Mouse (Mus musculus) embryonic facial prominence, embryonic 10.5 days (tissue): ENCODE data around the gene Aldh1a3. TPM values are rescaled to one million over a fixed set of nuclear protein-coding genes. Genes with fewer than 3 reads are reported as not detected.

Experiments used
- DNase-seq: peaks from one replicate; pipeline ENCODE4 v3.0.0-alpha.2; 2017; ENCODE audit warnings: low spot score
- H3K27ac ChIP-seq: fragments of 300-500 bp; sonication (generic); replicated peaks from 2 replicates; pipeline ENCODE4 v1.5.1; 2016; ENCODE audit warnings: mild to moderate bottlenecking
- H3K27me3 ChIP-seq: fragments of 300-500 bp; sonication (generic); replicated peaks from 2 replicates; pipeline ENCODE4 v1.6.1; 2016; ENCODE audit warnings: low read depth, mild to moderate bottlenecking; ENCODE audit not compliant: poor library complexity, severe bottlenecking
- H3K36me3 ChIP-seq: fragments of 300-500 bp; sonication (generic); replicated peaks from 2 replicates; pipeline ENCODE4 v1.6.1; 2016; ENCODE audit warnings: mild to moderate bottlenecking, moderate library complexity
- H3K4me1 ChIP-seq: fragments of 300-500 bp; sonication (generic); 2 replicates; pipeline ENCODE4 v1.6.1; 2016
- H3K4me3 ChIP-seq: fragments of 300-500 bp; sonication (generic); 2 replicates; pipeline ENCODE4 v1.5.1; 2016; ENCODE audit warnings: mild to moderate bottlenecking, moderate library complexity
- H3K9me3 ChIP-seq: fragments of 300-500 bp; sonication (generic); 2 replicates; pipeline ENCODE4 v1.6.1; 2016; ENCODE audit warnings: mild to moderate bottlenecking
- WGBS: fragments of 180-500 bp; shearing (Covaris S2); methylation state at CpG from one replicate; pipeline ENCODE4 v1.1.7; 2016; 5-methylcytosine and 5-hydroxymethylcytosine counted together
- polyA plus RNA-seq: library from polyadenylated mRNA; unstranded; fragments of >200 nt; fragmentation: Nextera tagmentation; extraction: Ambion mirVana; gene quantifications from 2 replicates; pipeline ENCODE4 v1.2.1, GENCODE M21; 2016

The Aldh1a3 gene
- polyA plus RNA-seq, 1 experiment from 2014 or later: 39.7 TPM

GRCm38 (mm10) chr7:66405951-66406721 is 21.2 kb downstream of the Aldh1a3 start:
- peaks cover 18% of the 10 kb centered on the region; the same call in 1 of the 2 replicates for H3K27me3 ChIP-seq
- H3K4me3 ChIP-seq: no peak overlapping the region
- no peaks in the 10 kb centered on the region for H3K9me3 ChIP-seq
- H3K36me3 ChIP-seq: no peaks in the 10 kb centered on the region
- peak; percentile 30 for DNase-seq
- WGBS: 52% methylated on average over 13 of the region's 13 CpGs
- H3K4me1 ChIP-seq: peaks cover 29% of the 10 kb centered on the region
- H3K27ac ChIP-seq: no peak overlapping the region

- H3K36me3 ChIP-seq: no peaks in the 10 kb centered on the region
- no peak overlapping the region for H3K4me3 ChIP-seq
- WGBS: 60% methylated on average over 11 of the region's 11 CpGs
- peaks cover 29% of the 10 kb centered on the region for H3K4me1 ChIP-seq
- no peak for DNase-seq
- H3K27ac ChIP-seq: no peak overlapping the region
- no peaks in the 10 kb centered on the region for H3K9me3 ChIP-seq
- H3K27me3 ChIP-seq: peaks cover 18% of the 10 kb centered on the region; the same call in 1 of the 2 replicates
These were observed 21.8 kb downstream of the Aldh1a3 start for GRCm38 (mm10) chr7:66405541-66405940.

- no peak overlapping the region for H3K27ac ChIP-seq
- no peaks in the 10 kb centered on the region for H3K36me3 ChIP-seq
- no peaks in the 10 kb centered on the region for H3K9me3 ChIP-seq
- H3K4me3 ChIP-seq: no peak overlapping the region
- WGBS: 76% methylated on average over 4 of the region's 4 CpGs
- peaks cover 15% of the 10 kb centered on the region; the same call in 1 of the 2 replicates for H3K27me3 ChIP-seq
- no peak for DNase-seq
- H3K4me1 ChIP-seq: peaks cover 29% of the 10 kb centered on the region
These were observed 22.5 kb downstream of the Aldh1a3 start for GRCm38 (mm10) chr7:66404802-66405201.

- Histone ChIP-seq H3K27me3 (peaks cover 15% of the 10 kb centered on the region; the same call in 1 of the 2 replicates), H3K4me1 (peaks cover 29% of the 10 kb centered on the region), H3K9me3 (no peaks in the 10 kb centered on the region), H3K27ac (no peak overlapping the region), H3K4me3 (no peak overlapping the region), H3K36me3 (no peaks in the 10 kb centered on the region)
- no peak for DNase-seq
- WGBS: 76% methylated on average over 10 of the region's 10 CpGs
These were observed 23.2 kb downstream of the Aldh1a3 start for GRCm38 (mm10) chr7:66404141-66404540.

GRCm38 (mm10) chr7:66402876-66403275 is 24.4 kb downstream of the Aldh1a3 start:
- H3K9me3 ChIP-seq: no peaks in the 10 kb centered on the region
- no peak overlapping the region for H3K4me3 ChIP-seq
- DNase-seq: no peak
- no peaks in the 10 kb centered on the region for H3K36me3 ChIP-seq
- H3K4me1 ChIP-seq: peaks cover 29% of the 10 kb centered on the region
- peaks cover 15% of the 10 kb centered on the region; the same call in 1 of the 2 replicates for H3K27me3 ChIP-seq
- H3K27ac ChIP-seq: no peak overlapping the region
- WGBS: 91% methylated on average over 5 of the region's 5 CpGs

GRCm38 (mm10) chr7:66401605-66402004 is 25.7 kb downstream of the Aldh1a3 start:
- DNase-seq: no peak
- H3K4me3 ChIP-seq: no peak overlapping the region
- WGBS: 62% methylated on average over 8 of the region's 8 CpGs
- H3K4me1 ChIP-seq: peaks cover 28% of the 10 kb centered on the region
- 0 out of 2 replicates have a peak, but pooled peaks cover 5% of the 10 kb centered on the region for H3K27me3 ChIP-seq
- H3K36me3 ChIP-seq: no peaks in the 10 kb centered on the region
- H3K27ac ChIP-seq: 0 out of 2 replicates have a peak overlapping the region, but pooled peaks have one; percentile 5
- no peaks in the 10 kb centered on the region for H3K9me3 ChIP-seq

- no peak for DNase-seq
- Histone ChIP-seq H3K27me3 (no peaks in the 10 kb centered on the region), H3K4me3 (no peak overlapping the region), H3K4me1 (peaks cover 4% of the 10 kb centered on the region; the same call in 1 of the 2 replicates), H3K27ac (no peak overlapping the region), H3K36me3 (no peaks in the 10 kb centered on the region), H3K9me3 (no peaks in the 10 kb centered on the region)
- WGBS: 52% methylated on average over 3 of the region's 3 CpGs
These were observed 30.0 kb downstream of the Aldh1a3 start for GRCm38 (mm10) chr7:66397288-66397687.

GRCm38 (mm10) chr7:66388621-66389532 is 38.4 kb downstream of the Aldh1a3 start:
- H3K27me3 ChIP-seq: peaks cover 19% of the 10 kb centered on the region
- H3K9me3 ChIP-seq: no peaks in the 10 kb centered on the region
- H3K4me3 ChIP-seq: peak overlapping the region; percentile 82
- H3K27ac ChIP-seq: peak overlapping the region; percentile 93
- peak; percentile 74 for DNase-seq
- H3K36me3 ChIP-seq: no peaks in the 10 kb centered on the region
- WGBS: 11% methylated on average over 28 of the region's 28 CpGs
- H3K4me1 ChIP-seq: peaks cover 19% of the 10 kb centered on the region

GRCm38 (mm10) chr7:66387813-66388521 is 39.4 kb downstream of the Aldh1a3 start, which contains the start of gene Lrrk1:
TSS of gene Lrrk1 (minus strand) at chr7:66388350.
- Histone ChIP-seq H3K4me1 (peaks cover 19% of the 10 kb centered on the region), H3K36me3 (no peaks in the 10 kb centered on the region), H3K27ac (peak within 1 kb of the TSS; percentile 93), H3K4me3 (peak within 1 kb of the TSS; percentile 82), H3K9me3 (no peaks in the 10 kb centered on the region), H3K27me3 (peaks cover 19% of the 10 kb centered on the region)
- DNase-seq: peak; percentile 83
- under 1% methylated on average over 70 of the region's 70 CpGs for WGBS

- Histone ChIP-seq H3K4me1 (peaks cover 19% of the 10 kb centered on the region), H3K9me3 (no peaks in the 10 kb centered on the region), H3K36me3 (no peaks in the 10 kb centered on the region), H3K27me3 (peaks cover 19% of the 10 kb centered on the region), H3K27ac (peak overlapping the region; percentile 93), H3K4me3 (peak overlapping the region; percentile 82)
- 2% methylated on average over 13 of the region's 13 CpGs for WGBS
- peak; percentile 30 for DNase-seq
These were observed 39.9 kb downstream of the Aldh1a3 start for GRCm38 (mm10) chr7:66387419-66387812.

- H3K27me3 ChIP-seq: peaks cover 19% of the 10 kb centered on the region
- no peak for DNase-seq
- H3K4me1 ChIP-seq: peaks cover 19% of the 10 kb centered on the region
- no peaks in the 10 kb centered on the region for H3K9me3 ChIP-seq
- WGBS: 94% methylated on average over 6 of the region's 6 CpGs
- no peak overlapping the region for H3K27ac ChIP-seq
- no peaks in the 10 kb centered on the region for H3K36me3 ChIP-seq
- no peak overlapping the region for H3K4me3 ChIP-seq
These were observed 40.9 kb downstream of the Aldh1a3 start for GRCm38 (mm10) chr7:66386411-66386810.

- Histone ChIP-seq H3K4me3 (no peak overlapping the region), H3K36me3 (no peaks in the 10 kb centered on the region), H3K27me3 (peaks cover 19% of the 10 kb centered on the region), H3K27ac (no peak overlapping the region), H3K9me3 (no peaks in the 10 kb centered on the region), H3K4me1 (peaks cover 19% of the 10 kb centered on the region)
- no peak for DNase-seq
- 95% methylated on average over 12 of the region's 12 CpGs for WGBS
These were observed 41.5 kb downstream of the Aldh1a3 start for GRCm38 (mm10) chr7:66385826-66386225.
